Mouse (Mus musculus): ENCODE results near the gene Chmp6. TPM values are rescaled to one million over a fixed set of nuclear protein-coding genes. Genes with fewer than 3 reads are reported as not detected.

The Chmp6 gene
- polyA plus RNA-seq, 1 experiment = 50.2 TPM

DNA sequence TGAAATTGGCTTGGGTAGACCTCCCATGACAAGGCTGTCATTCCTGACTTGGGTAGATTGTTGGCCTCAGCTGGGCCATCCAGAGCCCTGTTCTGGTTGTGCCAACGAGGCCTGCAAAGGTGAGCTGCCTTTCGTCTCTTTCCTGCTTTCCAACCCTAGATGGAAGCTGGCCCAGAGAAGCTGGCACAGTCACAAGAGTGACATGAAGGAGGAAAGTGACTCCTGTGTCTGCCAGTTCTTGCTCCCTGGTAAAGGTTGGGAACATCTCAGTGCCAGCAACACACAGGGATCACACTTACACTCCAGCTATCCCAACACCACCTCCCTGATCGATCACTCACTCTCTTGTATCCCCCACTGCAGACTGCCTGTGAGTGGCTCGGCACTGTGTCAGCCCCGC lies 7.4 kb upstream of the Chmp6 start:
- Histone ChIP-seq H3K4me3 (replicated peaks; ENCODE audit: extremely low read depth, low read depth, low read length) (no peak overlapping the region), H3K4me1 (ENCODE audit: control insufficient read depth, insufficient read depth, low read length) (no peaks in the 10 kb centered on the region)
- TF ChIP-seq POLR2A (IDR thresholded peaks at IDR 0.05; ENCODE audit: borderline replicate concordance, extremely low read depth, low read depth, low read length) = no peak
- TF ChIP-seq CTCF (IDR thresholded peaks at IDR 0.05; ENCODE audit: insufficient read depth, low read length) = no peak
- WGBS = 80% methylated on average over 5 of the region's 5 CpGs
- no peak for DNase-seq

DNA sequence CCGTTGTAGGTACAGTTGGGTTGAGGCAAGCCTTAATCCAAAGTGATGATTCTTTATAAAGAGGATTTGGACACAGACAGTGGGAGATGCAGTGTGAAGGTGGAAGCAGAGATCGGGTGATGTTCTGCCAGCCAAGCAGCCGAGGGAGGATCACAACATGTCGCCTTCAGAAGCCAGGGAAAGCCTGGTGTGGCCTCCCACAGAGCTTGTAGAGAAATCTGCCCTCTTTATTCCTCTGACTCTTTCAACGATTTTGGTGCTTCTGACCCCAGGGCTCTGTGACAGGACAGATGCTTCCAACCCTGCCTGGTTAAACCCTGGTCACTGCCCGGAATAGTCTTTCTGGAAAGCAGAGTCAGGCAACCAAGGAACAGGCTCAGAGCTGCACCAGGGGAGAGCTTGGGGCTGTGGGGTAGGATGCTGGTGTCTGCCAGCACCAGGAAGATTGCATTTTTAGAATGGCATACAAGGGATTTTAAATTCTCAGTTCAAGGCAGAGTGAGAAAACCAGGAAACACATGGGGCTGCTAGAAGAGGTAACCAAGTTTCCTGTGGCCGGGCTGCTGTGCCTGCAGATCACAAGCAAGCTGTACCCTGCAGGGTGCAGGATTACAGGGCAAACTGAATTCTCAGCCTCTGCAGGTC lies 6.1 kb upstream of the Chmp6 start:
- Histone ChIP-seq H3K4me1 (ENCODE audit: control insufficient read depth, insufficient read depth, low read length) (no peaks in the 10 kb centered on the region), H3K4me3 (replicated peaks; ENCODE audit: extremely low read depth, low read depth, low read length) (no peak overlapping the region)
- WGBS = 38% methylated on average over 7 of the region's 7 CpGs
- DNase-seq = no peak
- TF ChIP-seq CTCF (IDR thresholded peaks at IDR 0.05; ENCODE audit: insufficient read depth, low read length) (no peak), POLR2A (IDR thresholded peaks at IDR 0.05; ENCODE audit: borderline replicate concordance, extremely low read depth, low read depth, low read length) (no peak)

DNA sequence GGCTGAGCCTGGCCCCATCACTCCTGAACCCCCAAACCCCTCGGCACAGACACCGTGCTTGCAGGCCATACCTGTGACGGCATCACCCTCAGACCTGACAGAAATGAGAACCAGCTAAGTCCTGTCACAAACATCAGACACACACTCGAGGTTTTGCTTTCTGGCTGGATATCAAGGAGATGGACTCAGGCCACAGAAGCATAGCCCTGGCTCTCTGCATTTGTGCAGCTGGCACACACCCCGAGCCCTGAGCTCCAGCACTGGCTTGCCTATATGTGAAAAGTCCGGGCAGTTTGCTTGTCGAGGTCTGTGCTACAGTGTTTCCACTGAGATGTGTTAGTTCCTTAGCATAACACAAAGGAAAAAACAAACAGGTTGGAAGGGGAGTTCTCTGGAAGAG lies 5.5 kb upstream of the Chmp6 start:
- no peak for DNase-seq
- H3K4me1 ChIP-seq (ENCODE audit: control insufficient read depth, insufficient read depth, low read length) = peaks cover under 1% of the 10 kb centered on the region; the same call in 1 of the 2 replicates
- H3K4me3 ChIP-seq (replicated peaks; ENCODE audit: extremely low read depth, low read depth, low read length) = no peak overlapping the region
- no peak for TF ChIP-seq POLR2A (IDR thresholded peaks at IDR 0.05; ENCODE audit: borderline replicate concordance, extremely low read depth, low read depth, low read length)
- no peak for TF ChIP-seq CTCF (IDR thresholded peaks at IDR 0.05; ENCODE audit: insufficient read depth, low read length)
- WGBS = 44% methylated on average over 7 of the region's 7 CpGs

DNA sequence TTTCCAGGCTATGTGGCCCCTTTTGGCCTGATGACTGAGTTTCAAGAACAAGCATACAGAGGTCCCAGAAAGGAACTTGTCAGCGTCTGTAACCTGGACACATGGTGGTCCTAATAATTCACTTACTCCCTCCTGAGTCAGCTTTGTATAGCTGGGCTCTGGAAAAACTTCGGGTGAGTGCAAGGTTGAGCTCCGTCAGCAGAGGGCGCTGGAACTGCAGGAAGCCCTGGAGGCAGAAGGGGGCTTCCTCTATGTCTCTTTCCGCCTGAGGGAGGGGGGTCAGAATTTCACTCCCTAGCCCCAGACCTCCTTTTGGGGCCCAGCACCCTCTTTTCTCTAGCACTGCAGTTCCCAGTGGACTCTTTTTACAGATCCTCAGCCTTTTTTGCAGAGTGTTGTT lies 3.8 kb upstream of the Chmp6 start:
- TF ChIP-seq POLR2A (IDR thresholded peaks at IDR 0.05; ENCODE audit: borderline replicate concordance, extremely low read depth, low read depth, low read length) = no peak
- peak; percentile 90 for TF ChIP-seq CTCF (IDR thresholded peaks at IDR 0.05; ENCODE audit: insufficient read depth, low read length)
- 0% methylated on average over 5 of the region's 5 CpGs for WGBS

GRCm38 (mm10) chr11:119912845-119913244 lies 396 bp upstream of the Chmp6 start:
- TF ChIP-seq POLR2A (IDR thresholded peaks at IDR 0.05; ENCODE audit: borderline replicate concordance, extremely low read depth, low read depth, low read length) (no peak), CTCF (IDR thresholded peaks at IDR 0.05; ENCODE audit: insufficient read depth, low read length) (no peak)
- DNase-seq = no peak
- Histone ChIP-seq H3K4me1 (ENCODE audit: control insufficient read depth, insufficient read depth, low read length) (peaks cover 31% of the 10 kb centered on the region), H3K4me3 (replicated peaks; ENCODE audit: extremely low read depth, low read depth, low read length) (peak overlapping the region; percentile 89)
- WGBS = 12% methylated on average over 7 of the region's 7 CpGs

More for the DNA sequence above, 3.8 kb upstream of the Chmp6 start:
- DNase-seq = peak; percentile 72
- H3K4me3 ChIP-seq (replicated peaks; ENCODE audit: extremely low read depth, low read depth, low read length) = no peak overlapping the region
- peaks cover 6% of the 10 kb centered on the region for H3K4me1 ChIP-seq (ENCODE audit: control insufficient read depth, insufficient read depth, low read length)

- TF ChIP-seq POLR2A (IDR thresholded peaks at IDR 0.05; ENCODE audit: borderline replicate concordance, extremely low read depth, low read depth, low read length) (0 out of 2 replicates have a peak, but pooled peaks have one; percentile 4), CTCF (IDR thresholded peaks at IDR 0.05; ENCODE audit: insufficient read depth, low read length) (no peak)
- peak overlapping the region; percentile 89 for H3K4me3 ChIP-seq (replicated peaks; ENCODE audit: extremely low read depth, low read depth, low read length)
- under 1% methylated on average over 26 of the region's 26 CpGs for WGBS
- DNase-seq = no peak
- peaks cover 31% of the 10 kb centered on the region for H3K4me1 ChIP-seq (ENCODE audit: control insufficient read depth, insufficient read depth, low read length)
Observed at GRCm38 (mm10) chr11:119913935-119914314, 684 bp downstream of the Chmp6 start.

DNA sequence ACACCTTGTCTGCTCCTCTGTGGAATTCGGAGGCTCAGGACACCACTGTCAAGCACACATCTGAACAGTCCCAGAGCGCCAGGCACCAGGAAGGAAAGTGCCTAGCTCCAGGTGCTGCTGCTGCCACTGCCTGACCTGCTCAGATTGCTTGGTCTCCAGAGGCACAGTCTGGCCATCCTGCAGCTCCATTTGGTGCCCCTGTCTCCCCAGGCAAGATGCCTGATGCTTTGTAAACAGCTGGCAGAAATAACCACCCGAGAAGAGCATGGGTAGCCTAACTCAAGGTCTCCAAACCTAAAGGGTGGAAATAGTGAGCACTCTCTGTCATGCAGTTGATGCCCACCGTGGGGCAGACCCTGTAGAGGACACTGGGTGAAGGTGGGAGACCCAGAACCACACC lies 1.1 kb downstream of the Chmp6 start:
- DNase-seq = no peak
- 8% methylated on average over 4 of the region's 4 CpGs for WGBS
- peaks cover 31% of the 10 kb centered on the region for H3K4me1 ChIP-seq (ENCODE audit: control insufficient read depth, insufficient read depth, low read length)
- peak overlapping the region; percentile 89 for H3K4me3 ChIP-seq (replicated peaks; ENCODE audit: extremely low read depth, low read depth, low read length)
- TF ChIP-seq POLR2A (IDR thresholded peaks at IDR 0.05; ENCODE audit: borderline replicate concordance, extremely low read depth, low read depth, low read length) (no peak), CTCF (IDR thresholded peaks at IDR 0.05; ENCODE audit: insufficient read depth, low read length) (no peak)

- Histone ChIP-seq H3K4me3 (replicated peaks; ENCODE audit: extremely low read depth, low read depth, low read length) (no peak overlapping the region), H3K4me1 (ENCODE audit: control insufficient read depth, insufficient read depth, low read length) (peaks cover 31% of the 10 kb centered on the region)
- 35% methylated on average over 9 of the region's 9 CpGs for WGBS
- TF ChIP-seq CTCF (IDR thresholded peaks at IDR 0.05; ENCODE audit: insufficient read depth, low read length) = no peak
- TF ChIP-seq POLR2A (IDR thresholded peaks at IDR 0.05; ENCODE audit: borderline replicate concordance, extremely low read depth, low read depth, low read length) = no peak
- no peak for DNase-seq
Observed at GRCm38 (mm10) chr11:119915666-119916065, 2.4 kb downstream of the Chmp6 start.

DNA sequence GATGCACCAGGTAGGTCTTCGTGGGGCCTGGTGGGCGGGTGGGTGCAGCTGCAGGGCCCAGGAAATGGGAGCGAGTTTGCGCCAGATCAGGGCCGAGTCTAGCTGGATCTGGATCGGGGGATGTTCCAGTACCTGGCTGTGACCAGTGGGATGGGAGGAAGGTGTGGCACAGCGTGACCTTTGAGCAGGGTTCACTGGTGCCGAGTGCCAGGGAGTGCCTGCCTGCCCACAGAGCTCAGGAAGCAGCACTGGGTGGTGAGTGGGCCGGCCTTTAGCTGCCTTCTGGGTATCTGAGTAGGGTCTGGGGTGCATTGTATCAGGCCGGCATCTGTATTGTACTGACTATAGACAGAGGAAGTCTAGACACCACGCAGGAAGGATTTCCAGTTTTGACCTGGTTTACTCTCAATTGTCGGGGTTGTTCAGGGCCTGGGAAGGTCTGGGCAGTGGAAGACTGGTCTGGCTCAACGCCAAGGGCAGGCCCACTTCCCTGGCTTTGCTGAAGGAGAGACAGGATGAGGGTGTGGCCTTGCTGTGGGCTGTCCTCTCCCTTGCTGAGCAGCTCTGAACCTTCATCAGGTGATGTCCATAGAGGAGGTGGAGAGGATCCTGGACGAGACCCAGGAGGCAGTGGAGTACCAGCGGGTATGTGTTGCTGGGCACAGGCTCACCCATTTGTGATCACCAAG lies 3.0 kb downstream of the Chmp6 start:
- no peak for TF ChIP-seq POLR2A (IDR thresholded peaks at IDR 0.05; ENCODE audit: borderline replicate concordance, extremely low read depth, low read depth, low read length)
- no peak for TF ChIP-seq CTCF (IDR thresholded peaks at IDR 0.05; ENCODE audit: insufficient read depth, low read length)
- peaks cover 31% of the 10 kb centered on the region for H3K4me1 ChIP-seq (ENCODE audit: control insufficient read depth, insufficient read depth, low read length)
- WGBS = 42% methylated on average over 15 of the region's 15 CpGs
- DNase-seq = peak; percentile 56
- H3K4me3 ChIP-seq (replicated peaks; ENCODE audit: extremely low read depth, low read depth, low read length) = no peak overlapping the region
